Mouse (Mus musculus): ENCODE data around the gene Glra3. TPM values are rescaled to one million over a fixed set of nuclear protein-coding genes. Genes with fewer than 3 reads are reported as not detected.
A peak's percentile ranks its signal among the peaks of the same experiment; 100 is the strongest.

Gene Glra3
- 1 to 10 TPM; 8.2 to 9.6 TPM for total RNA-seq (2021)

GRCm38 (mm10) chr8:55939870-55940525, at the start of gene Glra3:
TSS of gene Glra3 (plus strand) at chr8:55940460.
- DNase-seq (ENCODE audit: low spot score in 2 of 2), result peak; percentile 60 to 73
- intact Hi-C loops (cut with DNase I), result no loop called here

GRCm38 (mm10) chr8:55906848-55907247, 33.4 kb upstream of the Glra3 start, which contains the start of gene Adam29:
TSS of gene Adam29 (minus strand) at chr8:55906948.
- intact Hi-C loops (cut with DNase I), result no loop called here
- DNase-seq (ENCODE audit: low spot score in 2 of 2), result no peak

- intact Hi-C loops (cut with DNase I), result no loop called here
- no peak for DNase-seq (ENCODE audit: low spot score in 2 of 2)
Measured at GRCm38 (mm10) chr8:55940526-55940880, 243 bp downstream of the Glra3 start.

- intact Hi-C loops (cut with DNase I), result no loop called here
- DNase-seq (ENCODE audit: low spot score in 2 of 2), result no peak
Measured at GRCm38 (mm10) chr8:55964759-55965320, 24.6 kb downstream of the Glra3 start.

- DNase-seq (ENCODE audit: low spot score in 2 of 2), result peak; percentile 31 to 64
- intact Hi-C loops (cut with DNase I), result no loop called here
Measured at GRCm38 (mm10) chr8:55997859-55998258, 57.6 kb downstream of the Glra3 start.

GRCm38 (mm10) chr8:56054324-56054723, 114.1 kb downstream of the Glra3 start:
- DNase-seq (ENCODE audit: low spot score in 2 of 2), result no peak
- intact Hi-C loops (cut with DNase I), result no loop called here

GRCm38 (mm10) chr8:56063081-56063480, 122.8 kb downstream of the Glra3 start:
- intact Hi-C loops (cut with DNase I), result loop anchor here (1.0 kb wide), 1 partner anchor 422 kb away; no protein-coding TSS in a partner anchor
- peak; percentile 12 to 28 for DNase-seq (ENCODE audit: low spot score in 2 of 2)

- no peak for DNase-seq (ENCODE audit: low spot score in 2 of 2)
- intact Hi-C loops (cut with DNase I), result no loop called here
Measured at GRCm38 (mm10) chr8:56070486-56071254, 130.4 kb downstream of the Glra3 start.

- intact Hi-C loops (cut with DNase I), result no loop called here
- DNase-seq (ENCODE audit: low spot score in 2 of 2), result no peak
Measured at GRCm38 (mm10) chr8:56083654-56084053, 143.4 kb downstream of the Glra3 start.

GRCm38 (mm10) chr8:56094385-56094784, 154.1 kb downstream of the Glra3 start:
- no peak for DNase-seq (ENCODE audit: low spot score in 2 of 2)
- intact Hi-C loops (cut with DNase I), result no loop called here

- DNase-seq (ENCODE audit: low spot score in 2 of 2), result no peak
- intact Hi-C loops (cut with DNase I), result no loop called here
Measured at GRCm38 (mm10) chr8:56110296-56110695, 170.0 kb downstream of the Glra3 start.

GRCm38 (mm10) chr8:56129357-56129756, 189.1 kb downstream of the Glra3 start:
- DNase-seq (ENCODE audit: low spot score in 2 of 2), result peak in 1 of 2 experiments; percentile 19
- intact Hi-C loops (cut with DNase I), result no loop called here

- intact Hi-C loops (cut with DNase I), result no loop called here
- peak in 1 of 2 experiments; percentile 19 for DNase-seq (ENCODE audit: low spot score in 2 of 2)
Measured at GRCm38 (mm10) chr8:56150697-56151096, 210.4 kb downstream of the Glra3 start.

GRCm38 (mm10) chr8:56151574-56151973, 211.3 kb downstream of the Glra3 start:
- intact Hi-C loops (cut with DNase I), result no loop called here
- no peak for DNase-seq (ENCODE audit: low spot score in 2 of 2)

GRCm38 (mm10) chr8:56158966-56159365, 218.7 kb downstream of the Glra3 start:
- intact Hi-C loops (cut with DNase I), result no loop called here
- no peak for DNase-seq (ENCODE audit: low spot score in 2 of 2)

Other genes starting within 250 kb of the Glra3 start
- not detected for gene Adam29, start 33.5 kb upstream of the Glra3 start, total RNA-seq (2021)

All from left cerebral cortex, postnatal 25 days (tissue).